Mouse (Mus musculus): ENCODE data around the gene Pim3. TPM values are rescaled to one million over a fixed set of nuclear protein-coding genes. Genes with fewer than 3 reads are reported as not detected.

The Pim3 gene
- polyA plus RNA-seq, 1 experiment from 2014 or later: 77.4 TPM

GRCm38 (mm10) chr15:88854119-88854968 lies 7.6 kb upstream of the Pim3 start:
- Histone ChIP-seq H3K27ac (ENCODE audit: low read depth, low read length) (no peak overlapping the region), H3K36me3 (ENCODE audit: control insufficient read depth, insufficient read depth, low read length) (no peaks in the 10 kb centered on the region), H3K9ac (ENCODE audit: low read depth, low read length) (no peak overlapping the region), H3K4me2 (ENCODE audit: low read length) (no peak overlapping the region), H3K4me1 (ENCODE audit: control insufficient read depth, insufficient read depth, low read depth, low read length) (peaks cover 9% of the 10 kb centered on the region; the same call in 1 of the 2 replicates), H3K9me3 (ENCODE audit: control insufficient read depth, low read length) (no peaks in the 10 kb centered on the region), H3K4me3 (ENCODE audit: low read length) (no peak overlapping the region), H3K27me3 (replicated peaks; ENCODE audit: control insufficient read depth, insufficient read depth, low read length) (no peaks in the 10 kb centered on the region)
- 59% methylated on average over 6 of the region's 6 CpGs for WGBS
- no peak for ATAC-seq

GRCm38 (mm10) chr15:88854969-88855830 lies 6.8 kb upstream of the Pim3 start:
- Histone ChIP-seq H3K27me3 (replicated peaks; ENCODE audit: control insufficient read depth, insufficient read depth, low read length) (no peaks in the 10 kb centered on the region), H3K4me2 (ENCODE audit: low read length) (no peak overlapping the region), H3K9me3 (ENCODE audit: control insufficient read depth, low read length) (no peaks in the 10 kb centered on the region), H3K9ac (ENCODE audit: low read depth, low read length) (no peak overlapping the region), H3K27ac (ENCODE audit: low read depth, low read length) (no peak overlapping the region), H3K36me3 (ENCODE audit: control insufficient read depth, insufficient read depth, low read length) (no peaks in the 10 kb centered on the region), H3K4me3 (ENCODE audit: low read length) (no peak overlapping the region), H3K4me1 (ENCODE audit: control insufficient read depth, insufficient read depth, low read depth, low read length) (peaks cover 6% of the 10 kb centered on the region; the same call in 1 of the 2 replicates)
- WGBS: 82% methylated on average over 15 of the region's 15 CpGs
- no peak for ATAC-seq

GRCm38 (mm10) chr15:88855896-88856417 lies 6.0 kb upstream of the Pim3 start:
- ATAC-seq: no peak
- no peaks in the 10 kb centered on the region for H3K4me1 ChIP-seq (ENCODE audit: control insufficient read depth, insufficient read depth, low read depth, low read length)
- no peak overlapping the region for H3K27ac ChIP-seq (ENCODE audit: low read depth, low read length)
- H3K9ac ChIP-seq (ENCODE audit: low read depth, low read length): no peak overlapping the region
- H3K4me3 ChIP-seq (ENCODE audit: low read length): no peak overlapping the region
- WGBS: 79% methylated on average over 6 of the region's 6 CpGs
- no peaks in the 10 kb centered on the region for H3K27me3 ChIP-seq (replicated peaks; ENCODE audit: control insufficient read depth, insufficient read depth, low read length)
- no peak overlapping the region for H3K4me2 ChIP-seq (ENCODE audit: low read length)
- H3K9me3 ChIP-seq (ENCODE audit: control insufficient read depth, low read length): no peaks in the 10 kb centered on the region
- no peaks in the 10 kb centered on the region for H3K36me3 ChIP-seq (ENCODE audit: control insufficient read depth, insufficient read depth, low read length)

- Histone ChIP-seq H3K27me3 (replicated peaks; ENCODE audit: control insufficient read depth, insufficient read depth, low read length) (no peaks in the 10 kb centered on the region), H3K9ac (ENCODE audit: low read depth, low read length) (no peak overlapping the region), H3K9me3 (ENCODE audit: control insufficient read depth, low read length) (no peaks in the 10 kb centered on the region), H3K4me2 (ENCODE audit: low read length) (no peak overlapping the region), H3K4me1 (ENCODE audit: control insufficient read depth, insufficient read depth, low read depth, low read length) (peaks cover 4% of the 10 kb centered on the region; the same call in 1 of the 2 replicates), H3K27ac (ENCODE audit: low read depth, low read length) (no peak overlapping the region), H3K36me3 (ENCODE audit: control insufficient read depth, insufficient read depth, low read length) (no peaks in the 10 kb centered on the region), H3K4me3 (ENCODE audit: low read length) (no peak overlapping the region)
- 82% methylated on average over 5 of the region's 5 CpGs for WGBS
- no peak for ATAC-seq
Measured at GRCm38 (mm10) chr15:88856613-88857012, 5.4 kb upstream of the Pim3 start.

- Histone ChIP-seq H3K9ac (ENCODE audit: low read depth, low read length) (no peak overlapping the region), H3K27me3 (replicated peaks; ENCODE audit: control insufficient read depth, insufficient read depth, low read length) (no peaks in the 10 kb centered on the region), H3K4me2 (ENCODE audit: low read length) (no peak overlapping the region), H3K36me3 (ENCODE audit: control insufficient read depth, insufficient read depth, low read length) (no peaks in the 10 kb centered on the region), H3K27ac (ENCODE audit: low read depth, low read length) (no peak overlapping the region), H3K9me3 (ENCODE audit: control insufficient read depth, low read length) (no peaks in the 10 kb centered on the region), H3K4me3 (ENCODE audit: low read length) (no peak overlapping the region), H3K4me1 (ENCODE audit: control insufficient read depth, insufficient read depth, low read depth, low read length) (peaks cover 4% of the 10 kb centered on the region; the same call in 1 of the 2 replicates)
- WGBS: 93% methylated on average over 7 of the region's 7 CpGs
- no peak for ATAC-seq
Measured at GRCm38 (mm10) chr15:88857361-88857760, 4.6 kb upstream of the Pim3 start.

- Histone ChIP-seq H3K36me3 (ENCODE audit: control insufficient read depth, insufficient read depth, low read length) (no peaks in the 10 kb centered on the region), H3K9me3 (ENCODE audit: control insufficient read depth, low read length) (no peaks in the 10 kb centered on the region), H3K4me3 (ENCODE audit: low read length) (no peak overlapping the region), H3K27me3 (replicated peaks; ENCODE audit: control insufficient read depth, insufficient read depth, low read length) (no peaks in the 10 kb centered on the region), H3K4me1 (ENCODE audit: control insufficient read depth, insufficient read depth, low read depth, low read length) (peaks cover 4% of the 10 kb centered on the region; the same call in 1 of the 2 replicates), H3K27ac (ENCODE audit: low read depth, low read length) (no peak overlapping the region), H3K9ac (ENCODE audit: low read depth, low read length) (no peak overlapping the region), H3K4me2 (ENCODE audit: low read length) (no peak overlapping the region)
- 87% methylated on average over 3 of the region's 3 CpGs for WGBS
- no peak for ATAC-seq
Measured at GRCm38 (mm10) chr15:88858141-88858541, 3.8 kb upstream of the Pim3 start.

GRCm38 (mm10) chr15:88858707-88859106 lies 3.3 kb upstream of the Pim3 start:
- ATAC-seq: no peak
- Histone ChIP-seq H3K27ac (ENCODE audit: low read depth, low read length) (no peak overlapping the region), H3K27me3 (replicated peaks; ENCODE audit: control insufficient read depth, insufficient read depth, low read length) (no peaks in the 10 kb centered on the region), H3K9ac (ENCODE audit: low read depth, low read length) (no peak overlapping the region), H3K36me3 (ENCODE audit: control insufficient read depth, insufficient read depth, low read length) (no peaks in the 10 kb centered on the region), H3K4me2 (ENCODE audit: low read length) (no peak overlapping the region), H3K4me1 (ENCODE audit: control insufficient read depth, insufficient read depth, low read depth, low read length) (peaks cover 4% of the 10 kb centered on the region; the same call in 1 of the 2 replicates), H3K9me3 (ENCODE audit: control insufficient read depth, low read length) (no peaks in the 10 kb centered on the region), H3K4me3 (ENCODE audit: low read length) (no peak overlapping the region)
- 85% methylated on average over 2 of the region's 2 CpGs for WGBS

GRCm38 (mm10) chr15:88859206-88859970 lies 2.6 kb upstream of the Pim3 start:
- Histone ChIP-seq H3K4me2 (ENCODE audit: low read length) (no peak overlapping the region), H3K4me1 (ENCODE audit: control insufficient read depth, insufficient read depth, low read depth, low read length) (peaks cover 10% of the 10 kb centered on the region), H3K27me3 (replicated peaks; ENCODE audit: control insufficient read depth, insufficient read depth, low read length) (no peaks in the 10 kb centered on the region), H3K36me3 (ENCODE audit: control insufficient read depth, insufficient read depth, low read length) (no peaks in the 10 kb centered on the region), H3K9me3 (ENCODE audit: control insufficient read depth, low read length) (no peaks in the 10 kb centered on the region), H3K27ac (ENCODE audit: low read depth, low read length) (no peak overlapping the region), H3K4me3 (ENCODE audit: low read length) (no peak overlapping the region), H3K9ac (ENCODE audit: low read depth, low read length) (no peak overlapping the region)
- ATAC-seq: no peak
- WGBS: 73% methylated on average over 8 of the region's 8 CpGs
